Mouse (Mus musculus) limb, embryonic 15.5 days (tissue): Measurements from ENCODE around the gene Rasgrf2. TPM values are rescaled to one million over a fixed set of nuclear protein-coding genes. Genes with fewer than 3 reads are reported as not detected.

Experiments
- ATAC-seq: fragments of 200-750 bp; cut with Nextera tagmentation; 2 replicates; pipeline ENCODE4 v1.8.0; 2017; ENCODE audit warnings: low read depth, moderate TSS enrichment; ENCODE audit not compliant: insufficient number of reproducible peaks, low FRiP score, low TSS enrichment
- H3K27ac ChIP-seq: fragments of 300-500 bp; sonication (generic); 2 replicates; pipeline ENCODE4 v1.5.1; 2015; ENCODE audit warnings: moderate library complexity, mild to moderate bottlenecking, inconsistent platforms
- H3K27me3 ChIP-seq: fragments of 300-500 bp; sonication (generic); 2 replicates; pipeline ENCODE4 v1.6.1; 2015; ENCODE audit warnings: inconsistent platforms
- H3K36me3 ChIP-seq: fragments of 300-500 bp; sonication (generic); 2 replicates; pipeline ENCODE4 v1.6.1; 2015; ENCODE audit warnings: inconsistent platforms
- H3K4me1 ChIP-seq: fragments of 300-500 bp; sonication (generic); 2 replicates; pipeline ENCODE4 v1.6.1; 2015; ENCODE audit warnings: inconsistent platforms
- H3K4me2 ChIP-seq: fragments of 300-500 bp; sonication (generic); 2 replicates; pipeline ENCODE4 v1.6.1; 2015; ENCODE audit warnings: mild to moderate bottlenecking, inconsistent platforms
- H3K4me3 ChIP-seq: fragments of 300-500 bp; sonication (generic); 2 replicates; pipeline ENCODE4 v1.5.1; 2015; ENCODE audit warnings: mild to moderate bottlenecking, inconsistent platforms
- H3K9ac ChIP-seq: fragments of 300-500 bp; sonication (generic); 2 replicates; pipeline ENCODE4 v1.6.1; 2015; ENCODE audit warnings: inconsistent platforms
- H3K9me3 ChIP-seq: fragments of 300-500 bp; sonication (generic); 2 replicates; pipeline ENCODE4 v1.6.1; 2016; ENCODE audit warnings: inconsistent platforms
- WGBS: fragments of 180-500 bp; shearing (Covaris S2); methylation state at CpG from one replicate; pipeline ENCODE4 v1.1.7; 2015; 5-methylcytosine and 5-hydroxymethylcytosine counted together
- polyA plus RNA-seq: library from polyadenylated mRNA; unstranded; fragments of >200 nt; fragmentation: Nextera tagmentation; extraction: Ambion mirVana; gene quantifications from 2 replicates; pipeline ENCODE4 v1.2.1, GENCODE M21; 2015

The Rasgrf2 gene
- polyA plus RNA-seq, 1 experiment from 2014 or later, result 0.24 TPM

DNA sequence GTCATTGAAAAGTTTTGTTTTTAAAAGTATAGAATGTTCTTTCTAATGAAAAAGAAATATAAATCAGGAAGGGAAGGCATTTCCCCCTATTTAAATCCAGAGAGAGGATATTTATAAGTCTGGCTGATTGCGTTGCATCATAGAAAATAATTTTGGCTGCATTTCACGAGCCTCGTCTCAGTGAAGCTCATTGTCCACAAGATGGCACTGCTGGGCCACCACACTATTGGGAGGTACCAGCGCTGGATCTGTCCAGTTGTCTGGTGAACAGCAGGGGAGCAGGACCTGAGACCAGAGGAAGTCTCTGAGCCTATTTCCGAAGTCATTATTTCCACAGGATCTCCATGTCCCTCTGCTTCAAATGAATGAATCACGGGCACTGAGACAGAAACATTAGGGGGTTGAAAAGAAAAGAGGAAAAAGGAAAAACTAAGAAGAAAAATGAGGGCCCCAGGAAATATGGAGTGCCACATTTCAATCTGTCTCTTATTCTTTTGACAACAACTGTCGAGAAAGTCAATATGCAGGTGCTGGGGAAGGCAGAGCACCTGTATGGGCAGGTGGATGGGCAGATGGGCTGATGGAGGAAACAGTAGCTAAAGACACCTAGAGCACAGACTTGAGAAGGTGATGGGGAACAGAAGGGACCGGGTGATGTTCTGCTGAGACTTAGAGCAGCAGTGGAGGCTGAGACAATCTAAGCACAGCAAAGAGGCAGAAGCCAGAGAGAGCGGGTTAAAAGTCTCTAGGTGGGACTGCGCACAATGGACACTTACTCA, 223.1 kb downstream of the Rasgrf2 start:
- no peaks in the 10 kb centered on the region for H3K4me1 ChIP-seq
- ATAC-seq, result no peak

GRCm38 (mm10) chr13:91906338-91906737, 225.1 kb downstream of the Rasgrf2 start:
- H3K4me1 ChIP-seq, result no peaks in the 10 kb centered on the region
- no peak overlapping the region for H3K4me2 ChIP-seq
- no peaks in the 10 kb centered on the region for H3K36me3 ChIP-seq
- H3K27me3 ChIP-seq, result no peaks in the 10 kb centered on the region
- no peak overlapping the region for H3K9ac ChIP-seq
- no peak overlapping the region for H3K4me3 ChIP-seq
- no peak for ATAC-seq
- WGBS, result 57% methylated on average over 3 of the region's 3 CpGs
- no peak overlapping the region for H3K27ac ChIP-seq
- no peaks in the 10 kb centered on the region for H3K9me3 ChIP-seq

More for the DNA sequence above, 223.1 kb downstream of the Rasgrf2 start:
- Histone ChIP-seq H3K9me3 (no peaks in the 10 kb centered on the region), H3K4me2 (no peak overlapping the region), H3K9ac (no peak overlapping the region), H3K4me3 (no peak overlapping the region), H3K27ac (no peak overlapping the region), H3K27me3 (no peaks in the 10 kb centered on the region), H3K36me3 (no peaks in the 10 kb centered on the region)
- 36% methylated on average over 10 of the region's 10 CpGs for WGBS

DNA sequence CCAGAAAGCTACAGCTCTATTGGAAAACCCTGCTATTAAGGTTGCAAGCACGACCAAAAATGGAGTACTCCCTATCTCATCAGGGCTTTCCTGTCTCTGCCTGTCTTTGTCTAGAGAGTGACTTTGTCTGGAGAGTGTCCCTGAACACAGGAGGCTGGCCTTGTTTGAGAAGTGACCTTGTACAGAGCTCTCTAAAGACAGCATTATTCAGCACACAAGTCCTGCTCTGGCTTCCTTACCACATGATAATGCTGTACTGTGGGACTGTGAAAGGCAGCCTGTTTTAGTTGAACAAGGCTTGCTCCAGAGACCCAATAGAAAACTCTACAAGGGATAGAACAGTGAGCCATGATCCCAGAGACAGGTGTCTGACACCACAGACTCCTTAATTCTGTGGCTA, 235.0 kb downstream of the Rasgrf2 start:
- no peaks in the 10 kb centered on the region for H3K36me3 ChIP-seq
- WGBS, result 49% methylated on average over 1 of the region's 1 CpGs
- no peak for ATAC-seq
- no peaks in the 10 kb centered on the region for H3K9me3 ChIP-seq
- no peak overlapping the region for H3K4me3 ChIP-seq
- no peaks in the 10 kb centered on the region for H3K4me1 ChIP-seq
- H3K9ac ChIP-seq, result no peak overlapping the region
- H3K27me3 ChIP-seq, result no peaks in the 10 kb centered on the region
- no peak overlapping the region for H3K4me2 ChIP-seq
- no peak overlapping the region for H3K27ac ChIP-seq

- Histone ChIP-seq H3K36me3 (no peaks in the 10 kb centered on the region), H3K4me1 (no peaks in the 10 kb centered on the region), H3K4me3 (no peak overlapping the region), H3K4me2 (no peak overlapping the region), H3K9me3 (no peaks in the 10 kb centered on the region), H3K27ac (no peak overlapping the region), H3K27me3 (no peaks in the 10 kb centered on the region), H3K9ac (no peak overlapping the region)
- WGBS, result 66% methylated on average over 6 of the region's 6 CpGs
- no peak for ATAC-seq
Measured at GRCm38 (mm10) chr13:91893132-91893531, 238.3 kb downstream of the Rasgrf2 start.

GRCm38 (mm10) chr13:91890031-91890619, 241.3 kb downstream of the Rasgrf2 start:
- H3K27me3 ChIP-seq, result no peaks in the 10 kb centered on the region
- no peaks in the 10 kb centered on the region for H3K9me3 ChIP-seq
- no peak overlapping the region for H3K9ac ChIP-seq
- H3K4me3 ChIP-seq, result no peak overlapping the region
- no peaks in the 10 kb centered on the region for H3K36me3 ChIP-seq
- no peaks in the 10 kb centered on the region for H3K4me1 ChIP-seq
- no peak overlapping the region for H3K27ac ChIP-seq
- ATAC-seq, result no peak
- H3K4me2 ChIP-seq, result no peak overlapping the region
- 79% methylated on average over 6 of the region's 6 CpGs for WGBS

GRCm38 (mm10) chr13:91884714-91885386, 246.6 kb downstream of the Rasgrf2 start:
- Histone ChIP-seq H3K9me3 (no peaks in the 10 kb centered on the region), H3K9ac (no peak overlapping the region), H3K27me3 (no peaks in the 10 kb centered on the region), H3K4me3 (no peak overlapping the region), H3K27ac (no peak overlapping the region), H3K36me3 (no peaks in the 10 kb centered on the region), H3K4me1 (no peaks in the 10 kb centered on the region), H3K4me2 (no peak overlapping the region)
- no peak for ATAC-seq
- WGBS, result 80% methylated on average over 5 of the region's 5 CpGs

- Histone ChIP-seq H3K4me2 (no peak overlapping the region), H3K9me3 (no peaks in the 10 kb centered on the region), H3K36me3 (no peaks in the 10 kb centered on the region), H3K4me1 (no peaks in the 10 kb centered on the region), H3K9ac (no peak overlapping the region), H3K4me3 (no peak overlapping the region), H3K27ac (no peak overlapping the region), H3K27me3 (no peaks in the 10 kb centered on the region)
- 57% methylated on average over 9 of the region's 9 CpGs for WGBS
- ATAC-seq, result no peak
Measured at GRCm38 (mm10) chr13:91881837-91882480, 249.5 kb downstream of the Rasgrf2 start.

- H3K9ac ChIP-seq, result no peak overlapping the region
- no peaks in the 10 kb centered on the region for H3K27me3 ChIP-seq
- no peaks in the 10 kb centered on the region for H3K9me3 ChIP-seq
- H3K4me1 ChIP-seq, result no peaks in the 10 kb centered on the region
- H3K27ac ChIP-seq, result no peak overlapping the region
- ATAC-seq, result no peak
- no peaks in the 10 kb centered on the region for H3K36me3 ChIP-seq
- WGBS, result 88% methylated on average over 4 of the region's 4 CpGs
- H3K4me2 ChIP-seq, result no peak overlapping the region
- H3K4me3 ChIP-seq, result no peak overlapping the region
Measured at GRCm38 (mm10) chr13:91880256-91880655, 251.2 kb downstream of the Rasgrf2 start.

DNA sequence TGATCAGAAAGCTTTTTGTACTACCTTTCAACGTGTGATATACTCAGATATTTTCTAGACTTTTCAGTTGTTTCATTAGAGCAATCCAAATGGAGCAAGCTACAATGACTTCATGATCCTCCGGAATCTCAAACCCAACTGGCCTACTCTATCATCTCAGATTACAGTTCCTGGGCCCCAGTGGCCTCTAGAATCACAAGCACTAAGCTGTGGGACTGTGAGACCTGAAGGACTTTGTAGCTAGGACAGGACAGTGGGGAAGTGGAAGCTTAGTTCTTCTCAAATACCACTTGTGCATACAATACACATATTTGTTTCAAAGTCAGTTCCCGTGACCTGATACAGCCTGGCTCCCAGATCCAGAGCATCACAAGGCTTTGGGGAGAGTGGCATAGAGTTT, 253.5 kb downstream of the Rasgrf2 start:
- no peak for ATAC-seq

DNA sequence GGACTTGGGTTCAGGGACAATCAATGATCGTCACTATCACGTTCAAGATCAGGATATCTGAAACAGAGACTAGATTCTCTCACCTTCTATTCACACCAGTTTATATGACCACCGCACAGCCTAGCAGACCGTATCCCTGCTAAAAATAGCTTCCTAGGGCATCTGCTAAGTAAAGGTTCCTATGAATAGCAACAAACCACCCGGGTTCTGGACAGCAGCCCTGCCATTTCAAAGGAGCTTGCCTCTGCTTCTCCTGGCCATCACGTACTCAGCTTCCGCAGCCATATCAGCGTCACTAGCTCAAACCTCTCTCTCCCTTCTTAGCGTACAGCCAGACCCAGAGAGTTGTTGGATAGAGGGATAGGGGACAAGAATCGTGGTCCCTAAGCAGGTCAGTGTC, 254.1 kb downstream of the Rasgrf2 start:
- Histone ChIP-seq H3K9me3 (no peaks in the 10 kb centered on the region), H3K4me3 (no peak overlapping the region), H3K27ac (no peak overlapping the region), H3K4me1 (peaks cover 8% of the 10 kb centered on the region; the same call in 1 of the 2 replicates), H3K4me2 (no peak overlapping the region), H3K9ac (no peak overlapping the region), H3K36me3 (no peaks in the 10 kb centered on the region), H3K27me3 (no peaks in the 10 kb centered on the region)
- no peak for ATAC-seq
- 77% methylated on average over 10 of the region's 10 CpGs for WGBS

More for the DNA sequence above, 253.5 kb downstream of the Rasgrf2 start:
- H3K4me2 ChIP-seq, result no peak overlapping the region
- no peaks in the 10 kb centered on the region for H3K36me3 ChIP-seq
- H3K9ac ChIP-seq, result no peak overlapping the region
- peaks cover 8% of the 10 kb centered on the region; the same call in 1 of the 2 replicates for H3K4me1 ChIP-seq
- 69% methylated on average over 3 of the region's 3 CpGs for WGBS
- H3K9me3 ChIP-seq, result no peaks in the 10 kb centered on the region
- H3K27ac ChIP-seq, result no peak overlapping the region
- H3K27me3 ChIP-seq, result no peaks in the 10 kb centered on the region
- H3K4me3 ChIP-seq, result no peak overlapping the region

- H3K4me2 ChIP-seq, result no peak within 1 kb of the TSS
- H3K27ac ChIP-seq, result no peak within 1 kb of the TSS
- WGBS, result 66% methylated on average over 5 of the region's 5 CpGs
- H3K4me1 ChIP-seq, result peaks cover 8% of the 10 kb centered on the region; the same call in 1 of the 2 replicates
- H3K9me3 ChIP-seq, result no peaks in the 10 kb centered on the region
- H3K27me3 ChIP-seq, result no peaks in the 10 kb centered on the region
- H3K36me3 ChIP-seq, result no peaks in the 10 kb centered on the region
- no peak within 1 kb of the TSS for H3K9ac ChIP-seq
- H3K4me3 ChIP-seq, result no peak within 1 kb of the TSS
- no peak for ATAC-seq
Measured at GRCm38 (mm10) chr13:91876741-91877349, 254.6 kb downstream of the Rasgrf2 start, which contains the start of gene Ckmt2. Ckmt2 (minus strand) TSS chr13:91876885.
